Mouse (Mus musculus) kidney, postnatal 0 days (tissue): ENCODE measurements around the gene Nup210l. TPM values are rescaled to one million over a fixed set of nuclear protein-coding genes. Genes with fewer than 3 reads are reported as not detected.
A peak's percentile ranks its signal among the peaks of the same experiment; 100 is the strongest.
"Not testable (repeated sequence)": the region's sequence is repeated elsewhere in the genome, so short reads cannot be mapped to it uniquely, and the experiment has no call there.

Experiments
- ATAC-seq: fragments of 200-750 bp; cut with Nextera tagmentation; replicated peaks from 2 replicates; pipeline ENCODE4 v1.8.0; 2017; ENCODE audit warnings: low read depth, moderate number of reproducible peaks, moderate TSS enrichment, moderate library complexity; ENCODE audit not compliant: low FRiP score
- DNase-seq: peaks from one replicate; pipeline ENCODE4 v3.0.0-alpha.2; 2016; ENCODE audit warnings: low spot score
- H3K27ac ChIP-seq: fragments of 300-500 bp; sonication (generic); 2 replicates; pipeline ENCODE4 v1.5.1; 2014; ENCODE audit warnings: mild to moderate bottlenecking
- H3K27me3 ChIP-seq: fragments of 300-500 bp; sonication (generic); 2 replicates; pipeline ENCODE4 v1.6.1; 2014; ENCODE audit warnings: low read length, mixed read lengths; ENCODE audit not compliant: insufficient read depth
- H3K36me3 ChIP-seq: fragments of 300-500 bp; sonication (generic); 2 replicates; pipeline ENCODE4 v1.6.1; 2014; ENCODE audit warnings: low read length, mixed read lengths; ENCODE audit not compliant: insufficient read depth
- H3K4me1 ChIP-seq: fragments of 300-500 bp; sonication (generic); replicated peaks from 2 replicates; pipeline ENCODE4 v1.6.1; 2014; ENCODE audit warnings: antibody characterized with exemption, low read length, mixed read lengths; ENCODE audit not compliant: insufficient read depth
- H3K4me2 ChIP-seq: fragments of 300-500 bp; sonication (generic); 2 replicates; pipeline ENCODE4 v1.6.1; 2014; ENCODE audit warnings: mild to moderate bottlenecking, low read length, moderate library complexity, mixed read lengths
- H3K4me3 ChIP-seq: fragments of 300-500 bp; sonication (generic); replicated peaks from 2 replicates; pipeline ENCODE4 v1.5.1; 2014; ENCODE audit warnings: low read depth, low read length
- H3K9ac ChIP-seq: fragments of 300-500 bp; sonication (generic); 2 replicates; pipeline ENCODE4 v1.6.1; 2014; ENCODE audit warnings: low read depth, low read length
- H3K9me3 ChIP-seq: fragments of 300-500 bp; sonication (generic); replicated peaks from 2 replicates; pipeline ENCODE4 v1.6.1; 2016; ENCODE audit warnings: low read length, inconsistent platforms, mixed read lengths
- CTCF ChIP-seq: IDR thresholded peaks from 2 replicates; pipeline ENCODE4 v1.5.1; 2016; ENCODE audit warnings: antibody characterized with exemption, low read depth, mild to moderate bottlenecking, moderate library complexity
- WGBS: fragments of 180-500 bp; shearing (Covaris S2); extraction: QIAGEN DNeasy Blood & Tissue Kit; methylation state at CpG from one replicate; pipeline ENCODE4 v1.1.7; 2014; 5-methylcytosine and 5-hydroxymethylcytosine counted together
- polyA plus RNA-seq: library from polyadenylated mRNA; unstranded; fragments of >200 nt; fragmentation: Nextera tagmentation; extraction: Ambion mirVana; gene quantifications from 2 replicates; pipeline ENCODE4 v1.2.1, GENCODE M21; 2015

Nup210l gene
- polyA plus RNA-seq, 1 experiment from 2014 or later = 0.12 TPM

- peaks cover 9% of the 10 kb centered on the region; the same call in 1 of the 2 replicates for H3K36me3 ChIP-seq
- H3K4me3 ChIP-seq = peak overlapping the region; percentile 65
- peak overlapping the region; percentile 70 for H3K4me2 ChIP-seq
- H3K9me3 ChIP-seq = no peaks in the 10 kb centered on the region
- peak overlapping the region; percentile 76 for H3K9ac ChIP-seq
- peak overlapping the region; percentile 97 for H3K27ac ChIP-seq
- peak; percentile 33; the same call in 1 of the 2 replicates for ATAC-seq
- 0 out of 2 replicates have a peak, but pooled peaks cover 4% of the 10 kb centered on the region for H3K4me1 ChIP-seq
- DNase-seq = peak; percentile 80
- H3K27me3 ChIP-seq = no peaks in the 10 kb centered on the region
- no peak for TF ChIP-seq CTCF
- 3% methylated on average over 10 of the region's 10 CpGs for WGBS
These were observed 144.8 kb downstream of the Nup210l start for GRCm38 (mm10) chr3:90248746-90249100.

GRCm38 (mm10) chr3:90250791-90251190 is 146.9 kb downstream of the Nup210l start:
- ATAC-seq = no peak
- H3K27ac ChIP-seq = no peak overlapping the region
- 67% methylated on average over 6 of the region's 6 CpGs for WGBS
- H3K36me3 ChIP-seq = peaks cover 9% of the 10 kb centered on the region; the same call in 1 of the 2 replicates
- no peak overlapping the region for H3K9ac ChIP-seq
- H3K4me2 ChIP-seq = no peak overlapping the region
- no peak for TF ChIP-seq CTCF
- no peaks in the 10 kb centered on the region for H3K9me3 ChIP-seq
- no peaks in the 10 kb centered on the region for H3K27me3 ChIP-seq
- peak; percentile 22 for DNase-seq
- H3K4me1 ChIP-seq = 0 out of 2 replicates have a peak, but pooled peaks cover 10% of the 10 kb centered on the region
- no peak overlapping the region for H3K4me3 ChIP-seq

DNA sequence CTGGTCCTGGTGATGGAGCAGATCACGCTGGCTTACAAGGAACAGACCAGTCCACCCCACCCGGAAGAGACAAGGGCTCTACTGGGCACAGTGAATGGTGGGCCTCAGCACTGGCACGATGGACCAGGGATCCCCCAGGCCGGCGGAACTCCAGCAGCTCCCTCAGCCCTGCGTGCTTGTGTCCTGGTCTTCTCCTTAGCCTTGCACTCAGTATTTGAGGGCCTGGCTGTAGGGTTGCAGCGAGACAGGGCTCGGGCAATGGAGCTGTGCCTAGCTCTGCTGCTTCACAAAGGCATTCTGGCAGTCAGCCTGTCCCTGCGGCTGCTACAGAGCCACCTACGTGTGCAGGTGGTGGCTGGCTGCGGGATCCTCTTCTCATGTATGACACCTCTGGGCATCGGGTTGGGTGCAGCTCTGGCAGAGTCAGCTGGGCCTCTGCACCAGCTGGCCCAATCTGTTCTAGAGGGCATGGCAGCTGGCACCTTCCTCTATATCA is 147.8 kb downstream of the Nup210l start:
- not testable (repeated sequence) for H3K4me3 ChIP-seq, ATAC-seq, H3K36me3 ChIP-seq, H3K9me3 ChIP-seq, H3K9ac ChIP-seq, H3K27ac ChIP-seq, DNase-seq, H3K27me3 ChIP-seq, H3K4me2 ChIP-seq
- H3K4me1 ChIP-seq = 0 out of 2 replicates have a peak, but pooled peaks cover 10% of the 10 kb centered on the region
- WGBS = 97% methylated on average over 8 of the region's 12 CpGs

GRCm38 (mm10) chr3:90252659-90253058 is 148.7 kb downstream of the Nup210l start:
- not testable (repeated sequence) for H3K27ac ChIP-seq, H3K9ac ChIP-seq, ATAC-seq, H3K9me3 ChIP-seq, H3K4me1 ChIP-seq, H3K4me2 ChIP-seq, DNase-seq, H3K4me3 ChIP-seq, H3K27me3 ChIP-seq
- peaks cover 16% of the 10 kb centered on the region; the same call in 1 of the 2 replicates for H3K36me3 ChIP-seq
- WGBS = 91% methylated on average over 2 of the region's 2 CpGs

DNA sequence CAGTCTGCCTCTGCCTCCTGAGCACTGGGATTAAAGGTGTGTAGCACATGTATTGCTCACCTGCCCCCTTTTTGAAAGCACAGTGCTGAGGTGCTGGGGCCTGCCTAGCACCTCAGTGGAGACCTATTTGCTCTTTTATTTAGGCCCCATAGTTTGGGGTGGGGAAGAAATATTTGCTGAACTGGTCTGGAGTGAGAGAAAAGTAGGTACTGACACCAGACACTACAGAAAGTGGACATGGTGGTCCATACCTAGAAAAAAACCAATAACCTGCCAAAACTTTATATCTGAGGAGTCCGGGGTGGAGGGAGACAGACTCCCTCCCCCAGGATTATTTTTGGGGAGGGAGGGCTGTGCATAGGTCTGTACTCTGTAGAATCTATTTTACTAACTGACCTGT is 149.2 kb downstream of the Nup210l start:
- H3K27ac ChIP-seq, H3K9ac ChIP-seq, ATAC-seq, DNase-seq, H3K4me1 ChIP-seq, H3K27me3 ChIP-seq, H3K9me3 ChIP-seq, H3K4me3 ChIP-seq: not testable (repeated sequence)
- H3K4me2 ChIP-seq = peak overlapping the region; percentile 76; the same call in 1 of the 2 replicates
- H3K36me3 ChIP-seq = peaks cover 18% of the 10 kb centered on the region; the same call in 1 of the 2 replicates
- 54% methylated on average over 1 of the region's 1 CpGs for WGBS

GRCm38 (mm10) chr3:90253653-90254418 is 149.9 kb downstream of the Nup210l start, which contains the start of gene Crtc2:
Gene Crtc2 (plus strand): TSS chr3:90254163.
- no peak for TF ChIP-seq CTCF
- Histone ChIP-seq H3K4me2 (peak within 1 kb of the TSS; percentile 76), H3K9ac (peak within 1 kb of the TSS; percentile 87), H3K27me3 (no peaks in the 10 kb centered on the region), H3K9me3 (no peaks in the 10 kb centered on the region), H3K4me1 (0 out of 2 replicates have a peak, but pooled peaks cover 6% of the 10 kb centered on the region), H3K36me3 (peaks cover 23% of the 10 kb centered on the region; the same call in 1 of the 2 replicates), H3K4me3 (peak within 1 kb of the TSS; percentile 92), H3K27ac (peak within 1 kb of the TSS; percentile 93)
- under 1% methylated on average over 40 of the region's 40 CpGs for WGBS
- peak; percentile 97 for ATAC-seq
- peak; percentile 99 for DNase-seq
